ENCODE assay signal across 20 mouse cellular contexts in genomic region chr5:87103697-87104096, GRCm38 (mm10). TPM values are rescaled to one million over a fixed set of nuclear protein-coding genes. Genes with fewer than 3 reads are reported as not detected.
DNase-seq lines count a peak whose midpoint lies in the region; ATAC-seq and TF ChIP-seq lines count a peak whose summit lies in the region.
"Not testable (repeated sequence)": the region's sequence is repeated elsewhere in the genome, so short reads cannot be mapped to it uniquely, and the experiment has no call there.
"Had no signal": no experiment of that assay in that cellular context is flagged by ENCODE, and none has a peak within 500 bp of the region (broad histone marks: within the 10 kb centered on the region; RNA-seq: fewer than 3 reads in every experiment).

No protein-coding gene starts in this region.

- TF ChIP-seq CTCF in intestine, postnatal 0 days (IDR thresholded peaks at IDR 0.05; ENCODE audit: low read depth); liver, adult 2 months (IDR thresholded peaks at IDR 0.05; ENCODE audit: low read depth, low read length); liver, postnatal 0 days (IDR thresholded peaks at IDR 0.05; ENCODE audit: low read depth): not testable (repeated sequence)

- TF ChIP-seq POLR2A in liver, adult 2 months (IDR thresholded peaks at IDR 0.05; ENCODE audit: extremely low read depth, insufficient read depth, low read length) = not testable (repeated sequence)

- H3K9ac ChIP-seq in intestine, embryonic 15.5 days; intestine, embryonic 16.5 days (ENCODE audit: low read depth, low read length); intestine, postnatal 0 days (ENCODE audit: low read depth, low read length); liver, adult 2 months (ENCODE audit: low read depth, low read length); liver, embryonic 16.5 days (ENCODE audit: low read depth, low read length); liver, postnatal 0 days (replicated peaks); stomach, embryonic 15.5 days: not testable (repeated sequence)

- H3K27ac ChIP-seq in intestine, embryonic 15.5 days; intestine, embryonic 16.5 days (ENCODE audit: low read length); intestine, postnatal 0 days (ENCODE audit: low read depth, low read length); liver, adult 2 months (replicated peaks; ENCODE audit: insufficient read depth, low read depth, low read length); liver, embryonic 16.5 days (ENCODE audit: low read length); liver, postnatal 0 days (ENCODE audit: low read depth); stomach, embryonic 15.5 days: not testable (repeated sequence)

- H3K4me2 ChIP-seq in intestine, embryonic 15.5 days (replicated peaks); intestine, embryonic 16.5 days (ENCODE audit: low read depth, low read length); intestine, postnatal 0 days (replicated peaks; ENCODE audit: low read depth); liver, embryonic 16.5 days (ENCODE audit: low read depth, low read length); liver, postnatal 0 days (ENCODE audit: low read depth, low read length); stomach, embryonic 15.5 days: not testable (repeated sequence)

- not testable (repeated sequence) for H3K4me1 ChIP-seq in intestine, embryonic 15.5 days (replicated peaks); intestine, embryonic 16.5 days (ENCODE audit: control insufficient read depth, insufficient read depth, low read length); intestine, postnatal 0 days (replicated peaks; ENCODE audit: control insufficient read depth, insufficient read depth, low read length); liver, adult 2 months (ENCODE audit: control insufficient read depth, insufficient read depth, low read length); liver, embryonic 16.5 days (ENCODE audit: control insufficient read depth, low read depth, low read length); liver, postnatal 0 days (ENCODE audit: insufficient read depth); stomach, embryonic 15.5 days

- H3K9me3 ChIP-seq in intestine, embryonic 15.5 days; intestine, embryonic 16.5 days (ENCODE audit: control insufficient read depth, low read length); intestine, postnatal 0 days (ENCODE audit: control insufficient read depth); liver, embryonic 16.5 days (replicated peaks; ENCODE audit: control insufficient read depth, low read length); liver, postnatal 0 days (ENCODE audit: low read length); stomach, embryonic 15.5 days: not testable (repeated sequence)

- not testable (repeated sequence) for H3K4me3 ChIP-seq in intestine, embryonic 15.5 days (replicated peaks); intestine, embryonic 16.5 days (ENCODE audit: low read length); intestine, postnatal 0 days (ENCODE audit: low read depth, low read length); liver, adult 2 months (ENCODE audit: insufficient read depth, low read depth, low read length); liver, embryonic 16.5 days (ENCODE audit: low read depth, low read length); liver, postnatal 0 days (ENCODE audit: low read depth, low read length); stomach, embryonic 15.5 days (replicated peaks)

- not testable (repeated sequence) for H3K36me3 ChIP-seq in intestine, embryonic 15.5 days; intestine, embryonic 16.5 days (ENCODE audit: control insufficient read depth, insufficient read depth, low read length); intestine, postnatal 0 days (ENCODE audit: control insufficient read depth, insufficient read depth); liver, adult 2 months (ENCODE audit: control insufficient read depth, insufficient read depth, low read length); liver, embryonic 16.5 days (ENCODE audit: control insufficient read depth, insufficient read depth); liver, postnatal 0 days (replicated peaks; ENCODE audit: insufficient read depth, low read length); stomach, embryonic 15.5 days

- H3K79me2 ChIP-seq in liver, adult 2 months (ENCODE audit: control insufficient read depth, insufficient read depth, low read length) = not testable (repeated sequence)

- DNase-seq in liver, adult 2 months (ENCODE audit: extremely low read depth, low read depth, low spot score) = peak; percentile 91
- not testable (repeated sequence) for DNase-seq in liver, postnatal 0 days

- ATAC-seq in intestine, embryonic 15.5 days = peak; percentile 89
- peak; percentile 93 for ATAC-seq in intestine, embryonic 16.5 days
- peak; percentile 90 for ATAC-seq in intestine, postnatal 0 days
- peak; percentile 48; the same call in 1 of the 2 replicates for ATAC-seq in liver, embryonic 16.5 days (ENCODE audit: low read depth)
- ATAC-seq in liver, postnatal 0 days = peak; percentile 70
- ATAC-seq in stomach, embryonic 15.5 days (ENCODE audit: insufficient read depth, low FRiP score, low read depth) = peak; percentile 35; the same call in 1 of the 2 replicates

- 55% methylated on average over 1 of the region's 1 CpGs for WGBS in intestine, embryonic 15.5 days
- 61% methylated on average over 1 of the region's 1 CpGs for WGBS in intestine, embryonic 16.5 days
- WGBS in intestine, postnatal 0 days = 38% methylated on average over 1 of the region's 1 CpGs
- 19% methylated on average over 1 of the region's 1 CpGs for WGBS in liver, adult 2 months
- 64% methylated on average over 1 of the region's 1 CpGs for WGBS in liver, embryonic 16.5 days (ENCODE audit: insufficient replicate concordance)
- WGBS in liver, postnatal 0 days (ENCODE audit: insufficient replicate concordance) = 73% methylated on average over 1 of the region's 1 CpGs
- WGBS in stomach, embryonic 15.5 days = 47% methylated on average over 1 of the region's 1 CpGs

- peak; percentile 39; the same call in 1 of the 2 replicates for TF ChIP-seq EP300 in liver, postnatal 0 days (IDR thresholded peaks at IDR 0.05; ENCODE audit: low read depth)

- not testable (repeated sequence) for H3K27me3 ChIP-seq in intestine, embryonic 15.5 days (replicated peaks); intestine, embryonic 16.5 days (replicated peaks; ENCODE audit: control insufficient read depth, insufficient read depth, low read length); intestine, postnatal 0 days (replicated peaks; ENCODE audit: control insufficient read depth, insufficient read depth, low read length); liver, adult 2 months (ENCODE audit: control insufficient read depth, insufficient read depth, low read length); liver, embryonic 16.5 days (ENCODE audit: control insufficient read depth, insufficient read depth, low read depth, low read length); liver, postnatal 0 days (ENCODE audit: insufficient read depth, low read length); stomach, embryonic 15.5 days (replicated peaks)

RNA-seq across cellular contexts. Expression of gene Ugt2b36, which starts 11.3 kb away (rescaled TPM):
- polyA plus RNA-seq in intestine, embryonic 15.5 days (2015; fragmentation: Nextera tagmentation; extraction: Ambion mirVana) = 19.0 and 19.7 TPM in 2 replicates
- polyA plus RNA-seq in intestine, embryonic 16.5 days (2015; fragmentation: Nextera tagmentation; extraction: Ambion mirVana) = 28.9 and 36.2 TPM in 2 replicates
- 17.1 and 22.0 TPM in 2 replicates for polyA plus RNA-seq in intestine, postnatal 0 days (2015; fragmentation: Nextera tagmentation; extraction: Ambion mirVana)
- total RNA-seq in liver, adult 2 months (2014; rRNA removed) = 733 and 837 TPM in 2 replicates
- polyA plus RNA-seq in liver, adult 2 months (2012; rRNA removed) = 177 and 205 TPM in 2 replicates
- polyA plus RNA-seq in liver, embryonic 16.5 days (2015; fragmentation: Nextera tagmentation; extraction: Ambion mirVana) = 47.2 and 47.8 TPM in 2 replicates
- polyA plus RNA-seq in liver, postnatal 0 days (2015; fragmentation: Nextera tagmentation; extraction: Ambion mirVana) = 13.0 and 15.0 TPM in 2 replicates
- 3.6 and 4.5 TPM in 2 replicates for polyA plus RNA-seq in stomach, embryonic 15.5 days (2015; fragmentation: Nextera tagmentation; extraction: Ambion mirVana)
- total RNA-seq: adrenal gland, adult 18-20 months; adrenal gland, postnatal 25 days; adrenal gland, postnatal 36 days; CH12.LX; ES-E14; MEL had no signal
- polyA plus RNA-seq: activated CD4-positive, CD25-positive, alpha-beta regulatory T cell, adult 4 months; adrenal gland, adult 2 months; brain, embryonic 14.5 days; C2C12; CD4-positive, CD25-positive, alpha-beta regulatory T cell, adult 4 months; G1E; Patski had no signal

RNA-seq across cellular contexts. Expression of gene Ugt2b5, which starts 36.4 kb away (rescaled TPM):
- 60.1 and 62.9 TPM in 2 replicates for polyA plus RNA-seq in intestine, embryonic 15.5 days (2015; fragmentation: Nextera tagmentation; extraction: Ambion mirVana)
- polyA plus RNA-seq in intestine, embryonic 16.5 days (2015; fragmentation: Nextera tagmentation; extraction: Ambion mirVana) = 106 and 138 TPM in 2 replicates
- 107 and 117 TPM in 2 replicates for polyA plus RNA-seq in intestine, postnatal 0 days (2015; fragmentation: Nextera tagmentation; extraction: Ambion mirVana)
- 1,154 and 1,251 TPM in 2 replicates for total RNA-seq in liver, adult 2 months (2014; rRNA removed)
- 180 and 189 TPM in 2 replicates for polyA plus RNA-seq in liver, adult 2 months (2012; rRNA removed)
- polyA plus RNA-seq in liver, embryonic 16.5 days (2015; fragmentation: Nextera tagmentation; extraction: Ambion mirVana) = 41.2 and 44.1 TPM in 2 replicates
- polyA plus RNA-seq in liver, postnatal 0 days (2015; fragmentation: Nextera tagmentation; extraction: Ambion mirVana) = 146 and 156 TPM in 2 replicates
- 8.6 and 11.1 TPM in 2 replicates for polyA plus RNA-seq in stomach, embryonic 15.5 days (2015; fragmentation: Nextera tagmentation; extraction: Ambion mirVana)
- total RNA-seq: adrenal gland, adult 18-20 months; adrenal gland, postnatal 25 days; CH12.LX; ES-E14; G1E; MEL had no signal
- polyA plus RNA-seq: activated CD4-positive, CD25-positive, alpha-beta regulatory T cell, adult 4 months; brain, embryonic 14.5 days; C2C12; CD4-positive, CD25-positive, alpha-beta regulatory T cell, adult 4 months; G1E had no signal

Comparison
In these comparisons a context has a peak if more than half of its experiments do, and no peak if none do; other contexts are left out.
1. ATAC-seq: peak in every context shown above with its lines; median percentile 93 in intestine, embryonic 16.5 days; 90 in intestine, postnatal 0 days; 89 in intestine, embryonic 15.5 days; 70 in liver, postnatal 0 days; 48 in liver, embryonic 16.5 days; 35 in stomach, embryonic 15.5 days.